Mouse (Mus musculus) gastrocnemius, postnatal 4 days (tissue): ENCODE results near the gene Hist1h2bh. TPM values are rescaled to one million over a fixed set of nuclear protein-coding genes. Genes with fewer than 3 reads are reported as not detected.

Experiments used
- DNase-seq, 2 experiments: peaks; one replicate each; pipeline ENCODE4 v3.0.0; 2021 to 2022; ENCODE audit warnings: low spot score in 2 of 2, mixed read lengths in 2 of 2
- microRNA-seq: library from miRNA; unstranded; fragments of <30 nt; microRNA quantifications from one replicate; pipeline ENCODE4 v1.2.0, GENCODE M21; 2021
- total RNA-seq, 2 experiments: library from RNA; stranded (reverse); gene quantifications; 2 replicates each; pipeline ENCODE4 v1.2.3; 2021

Hist1h2bh gene
- total RNA-seq, 2 experiments from 2014 or later = 18.5 to 24.9 TPM

- DNase-seq = no peak
Observed at GRCm38 (mm10) chr13:23506819-23507515, 36.2 kb downstream of the Hist1h2bh start.

GRCm38 (mm10) chr13:23506351-23506750 is 36.8 kb downstream of the Hist1h2bh start:
- peak in 1 of 2 experiments; percentile 21 for DNase-seq

GRCm38 (mm10) chr13:23505662-23506345 is 37.4 kb downstream of the Hist1h2bh start:
- no peak for DNase-seq

GRCm38 (mm10) chr13:23503797-23504196 is 39.4 kb downstream of the Hist1h2bh start:
- no peak for DNase-seq

- no peak for DNase-seq
Observed at GRCm38 (mm10) chr13:23502916-23503315, 40.3 kb downstream of the Hist1h2bh start.

- DNase-seq = no peak
Observed at GRCm38 (mm10) chr13:23502031-23502567, 41.1 kb downstream of the Hist1h2bh start.

- no peak for DNase-seq
Observed at GRCm38 (mm10) chr13:23501511-23501910, 41.7 kb downstream of the Hist1h2bh start.

GRCm38 (mm10) chr13:23500424-23501200 is 42.6 kb downstream of the Hist1h2bh start:
- no peak for DNase-seq

- no peak for DNase-seq
Observed at GRCm38 (mm10) chr13:23499943-23500342, 43.2 kb downstream of the Hist1h2bh start.

GRCm38 (mm10) chr13:23498653-23499052 is 44.5 kb downstream of the Hist1h2bh start:
- no peak for DNase-seq

GRCm38 (mm10) chr13:23497656-23498321 is 45.4 kb downstream of the Hist1h2bh start:
- no peak for DNase-seq

- no peak for DNase-seq
Observed at GRCm38 (mm10) chr13:23495526-23495925, 47.7 kb downstream of the Hist1h2bh start.

- no peak for DNase-seq
Observed at GRCm38 (mm10) chr13:23491990-23492389, 51.2 kb downstream of the Hist1h2bh start.

Small RNA genes within 50 kb of the gene (microRNA-seq; reads per million reads assigned to microRNA genes)
- not detected for gene Gm44297
- gene Gm44359 = not detected
- gene Gm44394 = not detected
- not detected for gene n-TStga1

Other genes with a start within 250 kb of the Hist1h2bh start
- 10 to 100 TPM; 17.8 to 20.8 TPM for gene Zfp322a, start 174.2 kb downstream of the Hist1h2bh start, total RNA-seq
- 1 to 10 TPM; 6.2 to 6.6 TPM for gene Abt1, start 119.5 kb downstream of the Hist1h2bh start, total RNA-seq
- gene Btn1a1, start 77.5 kb downstream of the Hist1h2bh start, total RNA-seq = not detected
- under 1 TPM in 1 of 2 experiments, not detected in 1; 0.23 TPM for gene Btn2a2, start 54.5 kb downstream of the Hist1h2bh start, total RNA-seq
- 100 to 1,000 TPM; 761 to 939 TPM for gene Hist1h4h, start 12.3 kb downstream of the Hist1h2bh start, total RNA-seq
- 100 to 1,000 TPM; 329 to 395 TPM for gene Hist1h2af, start 9.5 kb downstream of the Hist1h2bh start, total RNA-seq
- gene Hist1h3g, start 8.0 kb downstream of the Hist1h2bh start, total RNA-seq = 100 to 1,000 TPM; 100 to 143 TPM
- 100 to 1,000 TPM in 1 of 2 experiments, 10 to 100 TPM in 1; 92.1 to 134 TPM for gene Hist1h3f, start 660 bp upstream of the Hist1h2bh start, total RNA-seq
- 100 to 1,000 TPM; 613 to 773 TPM for gene Hist1h4f, start 8.3 kb upstream of the Hist1h2bh start, total RNA-seq
- gene Hist1h1d, start 9.9 kb upstream of the Hist1h2bh start, total RNA-seq = 10 to 100 TPM; 34.6 to 45.9 TPM
- gene Hist1h3e, start 19.0 kb upstream of the Hist1h2bh start, total RNA-seq = 100 to 1,000 TPM; 232 to 273 TPM
- gene Hist1h2ae, start 27.8 kb upstream of the Hist1h2bh start, total RNA-seq = 10 to 100 TPM; 63.6 to 92.7 TPM
- 100 to 1,000 TPM; 491 to 581 TPM for gene Hist1h2bg, start 28.0 kb upstream of the Hist1h2bh start, total RNA-seq
- 100 to 1,000 TPM; 240 to 292 TPM for gene Hist1h2bf, start 30.8 kb upstream of the Hist1h2bh start, total RNA-seq
- gene Hist1h2ad, start 31.0 kb upstream of the Hist1h2bh start, total RNA-seq = 10 to 100 TPM; 51.6 to 79.2 TPM
- 10 to 100 TPM; 55.2 to 69.3 TPM for gene Hist1h3d, start 32.4 kb upstream of the Hist1h2bh start, total RNA-seq
- gene Hist1h4d, start 38.2 kb upstream of the Hist1h2bh start, total RNA-seq = 100 to 1,000 TPM; 302 to 338 TPM
- 10 to 100 TPM; 40.8 to 47.6 TPM for gene Hist1h2be, start 77.7 kb upstream of the Hist1h2bh start, total RNA-seq
- gene Hist1h1e, start 79.2 kb upstream of the Hist1h2bh start, total RNA-seq = 100 to 1,000 TPM; 307 to 345 TPM
- 10 to 100 TPM; 12.7 to 14.2 TPM for gene Hist1h2ac, start 140.6 kb upstream of the Hist1h2bh start, total RNA-seq
- 10 to 100 TPM; 71.7 to 84.0 TPM for gene Hist1h2bc, start 140.8 kb upstream of the Hist1h2bh start, total RNA-seq
- 1 to 10 TPM; 1.3 to 1.6 TPM for gene Hist1h1t, start 152.4 kb upstream of the Hist1h2bh start, total RNA-seq
- 100 to 1,000 TPM; 206 to 241 TPM for gene Hist1h4c, start 155.1 kb upstream of the Hist1h2bh start, total RNA-seq
- gene Hfe, start 167.5 kb upstream of the Hist1h2bh start, total RNA-seq = 1 to 10 TPM; 5.9 to 6.6 TPM
- 100 to 1,000 TPM; 462 to 585 TPM for gene Hist1h1c, start 195.4 kb upstream of the Hist1h2bh start, total RNA-seq
- gene Hist1h3c, start 202.2 kb upstream of the Hist1h2bh start, total RNA-seq = 100 to 1,000 TPM; 162 to 207 TPM
- 100 to 1,000 TPM; 215 to 270 TPM for gene Hist1h2bb, start 203.3 kb upstream of the Hist1h2bh start, total RNA-seq
- 100 to 1,000 TPM; 390 to 456 TPM for gene Hist1h2ab, start 207.7 kb upstream of the Hist1h2bh start, total RNA-seq
- gene Hist1h3b, start 208.9 kb upstream of the Hist1h2bh start, total RNA-seq = 100 to 1,000 TPM; 433 to 519 TPM
- 100 to 1,000 TPM; 298 to 366 TPM for gene Hist1h4b, start 213.6 kb upstream of the Hist1h2bh start, total RNA-seq
- gene Hist1h4a, start 217.8 kb upstream of the Hist1h2bh start, total RNA-seq = 100 to 1,000 TPM; 369 to 391 TPM
- 100 to 1,000 TPM; 353 to 457 TPM for gene Hist1h3a, start 219.0 kb upstream of the Hist1h2bh start, total RNA-seq
- gene Hist1h1a, start 220.3 kb upstream of the Hist1h2bh start, total RNA-seq = 100 to 1,000 TPM; 271 to 321 TPM
- not detected for gene Trim38, start 226.5 kb upstream of the Hist1h2bh start, total RNA-seq